Mouse (Mus musculus) liver, adult 2 months (tissue): ENCODE measurements around the gene Cfap300. TPM values are rescaled to one million over a fixed set of nuclear protein-coding genes. Genes with fewer than 3 reads are reported as not detected.

ENCODE experiments used
- DNase-seq: peaks from one replicate; pipeline ENCODE4 v3.0.0-alpha.2; 2011; ENCODE audit warnings: low read depth, low spot score; ENCODE audit errors: extremely low read depth
- H3K27ac ChIP-seq: fragments of 200-500 bp; replicated peaks from 2 replicates; pipeline ENCODE4 v1.5.1; 2012; ENCODE audit warnings: low read depth, mild to moderate bottlenecking, control low read depth, inconsistent platforms, low read length; ENCODE audit not compliant: insufficient read depth
- H3K27me3 ChIP-seq: fragments of 200-500 bp; 2 replicates; pipeline ENCODE4 v1.6.1; 2012; ENCODE audit warnings: mild to moderate bottlenecking, moderate library complexity, low read length, inconsistent platforms; ENCODE audit not compliant: control insufficient read depth, insufficient read depth
- H3K36me3 ChIP-seq: fragments of 200-500 bp; 2 replicates; pipeline ENCODE4 v1.6.1; 2012; ENCODE audit warnings: low read length, inconsistent platforms; ENCODE audit not compliant: control insufficient read depth, insufficient read depth
- H3K4me1 ChIP-seq: fragments of 200-500 bp; 2 replicates; pipeline ENCODE4 v1.6.1; 2011; ENCODE audit warnings: low read length; ENCODE audit not compliant: control insufficient read depth, insufficient read depth
- H3K4me3 ChIP-seq: fragments of 200-500 bp; 2 replicates; pipeline ENCODE4 v1.5.1; 2011; ENCODE audit warnings: low read depth, mild to moderate bottlenecking, control low read depth, low read length, moderate library complexity; ENCODE audit not compliant: insufficient read depth
- H3K79me2 ChIP-seq: fragments of 200-500 bp; 2 replicates; pipeline ENCODE4 v1.6.1; 2012; ENCODE audit warnings: inconsistent platforms, mild to moderate bottlenecking, low read length, moderate library complexity; ENCODE audit not compliant: control insufficient read depth, insufficient read depth
- H3K9ac ChIP-seq: fragments of 200-500 bp; 2 replicates; pipeline ENCODE4 v1.6.1; 2012; ENCODE audit warnings: low read depth, mild to moderate bottlenecking, control low read depth, inconsistent platforms, low read length
- CTCF ChIP-seq: fragments of 200-500 bp; IDR thresholded peaks from 2 replicates; pipeline ENCODE4 v1.5.1; 2011; ENCODE audit warnings: low read depth, low read length, control low read depth
- POLR2A ChIP-seq: fragments of 200-500 bp; IDR thresholded peaks from 2 replicates; pipeline ENCODE4 v1.6.1; 2011; ENCODE audit warnings: low read length, control low read depth; ENCODE audit not compliant: insufficient read depth; ENCODE audit errors: extremely low read depth
- WGBS: fragments of 180-500 bp; shearing (Covaris S2); methylation state at CpG from one replicate; pipeline ENCODE4 v1.1.7; 2018; 5-methylcytosine and 5-hydroxymethylcytosine counted together
- polyA plus RNA-seq: library from polyadenylated mRNA; depleted of rRNA; stranded (reverse); fragments of >200 nt; gene quantifications from 2 replicates; pipeline ENCODE4 v1.2.3, GENCODE M21; 2012
- total RNA-seq: library from RNA; depleted of rRNA; stranded (reverse); fragments of >200 nt; gene quantifications from 2 replicates; pipeline ENCODE4 v1.2.3, GENCODE M21; 2014

Cfap300 gene
- total and polyA plus RNA-seq, 2 experiments, result 0.20 to 0.74 TPM

GRCm38 (mm10) chr9:8017253-8017913 lies 25.2 kb downstream of the Cfap300 start:
- Histone ChIP-seq H3K27me3 (no peaks in the 10 kb centered on the region), H3K9ac (no peak overlapping the region), H3K4me1 (no peaks in the 10 kb centered on the region), H3K27ac (no peak overlapping the region), H3K36me3 (no peaks in the 10 kb centered on the region), H3K79me2 (no peaks in the 10 kb centered on the region), H3K4me3 (no peak overlapping the region)
- no peak for TF ChIP-seq CTCF
- no peak for TF ChIP-seq POLR2A
- 63% methylated on average over 19 of the region's 20 CpGs for WGBS
- DNase-seq, result no peak

GRCm38 (mm10) chr9:8004370-8004991 lies 38.1 kb downstream of the Cfap300 start, which contains the start of gene Yap1:
Gene Yap1 (minus strand): TSS chr9:8004596.
- Histone ChIP-seq H3K4me3 (peak within 1 kb of the TSS; percentile 94), H3K27me3 (no peaks in the 10 kb centered on the region), H3K79me2 (peaks cover 15% of the 10 kb centered on the region; the same call in 1 of the 2 replicates), H3K9ac (peak within 1 kb of the TSS; percentile 93), H3K27ac (peak within 1 kb of the TSS; percentile 92), H3K4me1 (peaks cover 4% of the 10 kb centered on the region; the same call in 1 of the 2 replicates), H3K36me3 (peaks cover 11% of the 10 kb centered on the region; the same call in 1 of the 2 replicates)
- under 1% methylated on average over 74 of the region's 79 CpGs for WGBS
- peak; percentile 72 for DNase-seq
- peak; percentile 79; the same call in 1 of the 2 replicates for TF ChIP-seq POLR2A
- TF ChIP-seq CTCF, result no peak

DNA sequence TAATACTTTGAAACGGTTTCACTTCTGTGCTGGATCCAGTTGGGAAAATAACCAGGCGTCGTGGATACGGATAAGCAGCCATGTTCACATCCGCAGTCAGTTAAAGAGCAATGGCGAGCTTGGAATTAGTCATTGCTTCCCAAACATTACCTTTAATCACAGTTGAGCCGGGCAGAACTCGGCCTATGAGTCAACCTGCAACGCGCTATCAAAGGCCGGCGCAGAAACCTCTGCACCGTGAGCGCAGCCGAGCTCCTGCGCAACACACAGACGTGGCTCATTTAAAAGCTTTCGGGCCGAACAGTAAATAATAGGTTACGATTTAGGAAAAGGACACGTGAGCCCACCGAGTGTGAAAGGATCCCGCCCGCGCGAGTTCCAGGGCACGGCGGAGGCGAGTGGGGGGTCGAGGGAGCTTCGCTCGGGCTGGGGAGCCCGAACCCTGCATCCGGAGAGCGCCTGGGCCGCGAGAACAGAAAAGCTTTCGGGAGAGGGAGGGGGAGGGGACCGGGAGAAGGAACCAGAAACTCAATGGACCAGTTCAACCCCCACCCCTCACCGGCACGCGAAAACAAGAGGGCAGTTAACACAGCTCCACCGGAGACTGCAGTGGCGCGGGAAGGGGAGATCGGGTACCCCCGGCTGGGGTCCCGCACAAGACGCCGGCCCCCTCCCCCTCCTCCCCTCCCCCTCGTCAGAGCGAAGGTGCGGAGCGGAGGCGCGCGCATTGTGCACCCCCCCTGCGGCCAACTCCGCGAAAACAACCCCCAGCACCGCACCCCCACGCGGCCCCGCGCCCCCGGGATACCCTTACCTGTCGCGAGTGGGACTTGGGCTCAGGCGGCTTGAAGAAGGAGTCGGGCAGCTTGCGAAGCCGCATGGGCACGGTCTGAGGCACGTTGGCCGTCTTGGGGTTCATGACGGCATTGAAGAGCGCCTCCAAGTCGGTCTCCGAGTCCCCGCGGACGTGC lies 39.0 kb downstream of the Cfap300 start:
- under 1% methylated on average over 75 of the region's 82 CpGs for WGBS
- peak overlapping the region; percentile 94 for H3K4me3 ChIP-seq
- no peak for TF ChIP-seq CTCF
- TF ChIP-seq POLR2A, result no peak
- peak overlapping the region; percentile 92 for H3K27ac ChIP-seq
- DNase-seq, result peak; percentile 89
- peak overlapping the region; percentile 93 for H3K9ac ChIP-seq
- H3K79me2 ChIP-seq, result peaks cover 20% of the 10 kb centered on the region
- no peaks in the 10 kb centered on the region for H3K27me3 ChIP-seq
- peaks cover 4% of the 10 kb centered on the region; the same call in 1 of the 2 replicates for H3K4me1 ChIP-seq
- H3K36me3 ChIP-seq, result peaks cover 17% of the 10 kb centered on the region

GRCm38 (mm10) chr9:8002806-8003205 lies 39.8 kb downstream of the Cfap300 start:
- H3K27me3 ChIP-seq, result no peaks in the 10 kb centered on the region
- peak overlapping the region; percentile 93 for H3K9ac ChIP-seq
- H3K4me1 ChIP-seq, result peaks cover 4% of the 10 kb centered on the region; the same call in 1 of the 2 replicates
- no peak for DNase-seq
- H3K79me2 ChIP-seq, result peaks cover 27% of the 10 kb centered on the region
- TF ChIP-seq POLR2A, result no peak
- TF ChIP-seq CTCF, result no peak
- peaks cover 24% of the 10 kb centered on the region for H3K36me3 ChIP-seq
- H3K27ac ChIP-seq, result peak overlapping the region; percentile 92
- peak overlapping the region; percentile 94 for H3K4me3 ChIP-seq
- 5% methylated on average over 12 of the region's 12 CpGs for WGBS

GRCm38 (mm10) chr9:8001352-8001751 lies 41.3 kb downstream of the Cfap300 start:
- 75% methylated on average over 7 of the region's 7 CpGs for WGBS
- H3K27me3 ChIP-seq, result no peaks in the 10 kb centered on the region

More at GRCm38 (mm10) chr9:8001352-8001751, 41.3 kb downstream of the Cfap300 start:
- H3K4me3 ChIP-seq, result no peak overlapping the region
- no peak overlapping the region for H3K9ac ChIP-seq
- H3K27ac ChIP-seq, result no peak overlapping the region
- H3K79me2 ChIP-seq, result peaks cover 31% of the 10 kb centered on the region
- TF ChIP-seq CTCF (no peak), POLR2A (no peak)
- H3K36me3 ChIP-seq, result peaks cover 27% of the 10 kb centered on the region
- peaks cover 6% of the 10 kb centered on the region; the same call in 1 of the 2 replicates for H3K4me1 ChIP-seq
- DNase-seq, result no peak
